In genomic region chr11:109278186-109278585, GRCm38 (mm10) we compare ENCODE assay signal across 16 mouse cellular contexts. TPM values are rescaled to one million over a fixed set of nuclear protein-coding genes. Genes with fewer than 3 reads are reported as not detected.
DNase-seq lines count a peak whose midpoint lies in the region; ATAC-seq lines count a peak whose summit lies in the region.
"Had no signal": no experiment of that assay in that cellular context is flagged by ENCODE, and none has a peak within 500 bp of the region (broad histone marks: within the 10 kb centered on the region; RNA-seq: fewer than 3 reads in every experiment).

No protein-coding gene starts in this region.

- no peak overlapping the region for H3K9ac ChIP-seq in heart, embryonic 15.5 days
- no peak overlapping the region for H3K9ac ChIP-seq in midbrain, embryonic 11.5 days (ENCODE audit: low read length)
- H3K9ac ChIP-seq in midbrain, embryonic 14.5 days (replicated peaks; ENCODE audit: low read length): no peak overlapping the region
- no peak overlapping the region for H3K9ac ChIP-seq in hindbrain, embryonic 16.5 days (ENCODE audit: low read depth, low read length)
- H3K9ac ChIP-seq in limb, embryonic 12.5 days (replicated peaks): no peak overlapping the region
- H3K9ac ChIP-seq: lung, embryonic 15.5 days; neural tube, embryonic 12.5 days had no signal

- ATAC-seq in heart, embryonic 15.5 days (replicated peaks; ENCODE audit: insufficient number of reproducible peaks, insufficient read depth, low FRiP score, low read depth): peak; percentile 55; the same call in 1 of the 2 replicates
- ATAC-seq in midbrain, embryonic 11.5 days (ENCODE audit: low FRiP score): no peak
- ATAC-seq in midbrain, embryonic 14.5 days (ENCODE audit: low FRiP score, low TSS enrichment): no peak
- ATAC-seq in hindbrain, embryonic 16.5 days: peak; percentile 60
- no peak for ATAC-seq in limb, embryonic 12.5 days (ENCODE audit: insufficient number of reproducible peaks, insufficient read depth, low FRiP score, low TSS enrichment, low read depth)
- ATAC-seq: Patski had no signal

- WGBS in heart, embryonic 15.5 days: 45% methylated on average over 7 of the region's 7 CpGs
- WGBS in midbrain, embryonic 11.5 days: 83% methylated on average over 7 of the region's 7 CpGs
- 79% methylated on average over 7 of the region's 7 CpGs for WGBS in midbrain, embryonic 14.5 days
- 57% methylated on average over 7 of the region's 7 CpGs for WGBS in hindbrain, embryonic 16.5 days
- 33% methylated on average over 7 of the region's 7 CpGs for WGBS in limb, embryonic 12.5 days

- no peak overlapping the region for H3K4me3 ChIP-seq in heart, embryonic 15.5 days
- no peak overlapping the region for H3K4me3 ChIP-seq in midbrain, embryonic 11.5 days (ENCODE audit: low read depth, low read length)
- H3K4me3 ChIP-seq in midbrain, embryonic 14.5 days (replicated peaks; ENCODE audit: low read depth, low read length): no peak overlapping the region
- H3K4me3 ChIP-seq in hindbrain, embryonic 16.5 days (ENCODE audit: low read length): no peak overlapping the region
- no peak overlapping the region for H3K4me3 ChIP-seq in limb, embryonic 12.5 days (replicated peaks)
- H3K4me3 ChIP-seq: lung, embryonic 15.5 days; midbrain, embryonic 10.5 days; neural tube, embryonic 12.5 days had no signal

- intact Hi-C loops in heart, postnatal 25 days (cut with DNase I): no loop called here

- no peaks in the 10 kb centered on the region for H3K27me3 ChIP-seq in heart, embryonic 15.5 days
- H3K27me3 ChIP-seq in midbrain, embryonic 11.5 days (ENCODE audit: control insufficient read depth, insufficient read depth, low read length): no peaks in the 10 kb centered on the region
- H3K27me3 ChIP-seq in midbrain, embryonic 14.5 days (ENCODE audit: control insufficient read depth, insufficient read depth, low read length): no peaks in the 10 kb centered on the region
- H3K27me3 ChIP-seq in hindbrain, embryonic 16.5 days (replicated peaks; ENCODE audit: control insufficient read depth, insufficient read depth, low read length): no peaks in the 10 kb centered on the region
- H3K27me3 ChIP-seq in limb, embryonic 12.5 days: no peaks in the 10 kb centered on the region
- H3K27me3 ChIP-seq: lung, embryonic 15.5 days; neural tube, embryonic 12.5 days had no signal

- no peaks in the 10 kb centered on the region for H3K36me3 ChIP-seq in heart, embryonic 15.5 days
- H3K36me3 ChIP-seq in midbrain, embryonic 11.5 days (ENCODE audit: control insufficient read depth, insufficient read depth, low read length): no peaks in the 10 kb centered on the region
- peaks cover 6% of the 10 kb centered on the region; the same call in 1 of the 2 replicates for H3K36me3 ChIP-seq in midbrain, embryonic 14.5 days (ENCODE audit: control insufficient read depth, insufficient read depth, low read length)
- no peaks in the 10 kb centered on the region for H3K36me3 ChIP-seq in hindbrain, embryonic 16.5 days (ENCODE audit: control insufficient read depth, insufficient read depth, low read length)
- H3K36me3 ChIP-seq in limb, embryonic 12.5 days: peaks cover 4% of the 10 kb centered on the region; the same call in 1 of the 2 replicates
- H3K36me3 ChIP-seq: lung, embryonic 15.5 days; midbrain, embryonic 10.5 days; neural tube, embryonic 12.5 days had no signal

- no peak overlapping the region for H3K4me2 ChIP-seq in heart, embryonic 15.5 days
- no peak overlapping the region for H3K4me2 ChIP-seq in midbrain, embryonic 11.5 days
- no peak overlapping the region for H3K4me2 ChIP-seq in midbrain, embryonic 14.5 days (ENCODE audit: low read length)
- no peak overlapping the region for H3K4me2 ChIP-seq in hindbrain, embryonic 16.5 days (ENCODE audit: low read length)
- H3K4me2 ChIP-seq in limb, embryonic 12.5 days: no peak overlapping the region
- H3K4me2 ChIP-seq: lung, embryonic 15.5 days; neural tube, embryonic 12.5 days had no signal

- peaks cover 3% of the 10 kb centered on the region; the same call in 1 of the 2 replicates for H3K4me1 ChIP-seq in heart, embryonic 15.5 days (replicated peaks)
- H3K4me1 ChIP-seq in midbrain, embryonic 11.5 days (ENCODE audit: control insufficient read depth, insufficient read depth, low read length): no peaks in the 10 kb centered on the region
- H3K4me1 ChIP-seq in midbrain, embryonic 14.5 days (ENCODE audit: control insufficient read depth, insufficient read depth, low read length): no peaks in the 10 kb centered on the region
- peaks cover 6% of the 10 kb centered on the region; the same call in 1 of the 2 replicates for H3K4me1 ChIP-seq in hindbrain, embryonic 16.5 days (ENCODE audit: control insufficient read depth, insufficient read depth, low read depth, low read length)
- H3K4me1 ChIP-seq in limb, embryonic 12.5 days (replicated peaks): peaks cover 11% of the 10 kb centered on the region; the same call in 1 of the 2 replicates
- H3K4me1 ChIP-seq: lung, embryonic 15.5 days; midbrain, embryonic 10.5 days; neural tube, embryonic 12.5 days had no signal

- H3K9me3 ChIP-seq in heart, embryonic 15.5 days (replicated peaks): no peaks in the 10 kb centered on the region
- H3K9me3 ChIP-seq in midbrain, embryonic 11.5 days (ENCODE audit: control insufficient read depth, low read length): no peaks in the 10 kb centered on the region
- no peaks in the 10 kb centered on the region for H3K9me3 ChIP-seq in midbrain, embryonic 14.5 days (ENCODE audit: control insufficient read depth, low read length)
- H3K9me3 ChIP-seq in hindbrain, embryonic 16.5 days (ENCODE audit: control insufficient read depth, low read length): 0 out of 2 replicates have a peak, but pooled peaks cover 2% of the 10 kb centered on the region
- H3K9me3 ChIP-seq in limb, embryonic 12.5 days: no peaks in the 10 kb centered on the region; the same call in 1 of the 2 replicates
- H3K9me3 ChIP-seq: lung, embryonic 15.5 days; neural tube, embryonic 12.5 days had no signal

- DNase-seq in heart, postnatal 25 days (ENCODE audit: low spot score): no peak
- peak; percentile 71 for DNase-seq in midbrain, embryonic 11.5 days (ENCODE audit: low spot score, missing footprints)
- no peak for DNase-seq in midbrain, embryonic 14.5 days
- no peak for DNase-seq in urinary bladder, postnatal 4 days (ENCODE audit: low spot score in 2 of 2)
- DNase-seq in lung, postnatal 25 days (ENCODE audit: low spot score): no peak
- DNase-seq: adrenal gland, adult 8-10 months; gastrocnemius, postnatal 25 days had no signal

- no peak overlapping the region for H3K27ac ChIP-seq in heart, embryonic 15.5 days
- H3K27ac ChIP-seq in midbrain, embryonic 11.5 days (ENCODE audit: low read depth, low read length): no peak overlapping the region
- H3K27ac ChIP-seq in midbrain, embryonic 14.5 days (replicated peaks; ENCODE audit: low read depth, low read length): no peak overlapping the region
- no peak overlapping the region; the same call in 1 of the 2 replicates for H3K27ac ChIP-seq in hindbrain, embryonic 16.5 days (ENCODE audit: low read depth, low read length)
- peak overlapping the region; percentile 45; the same call in 1 of the 2 replicates for H3K27ac ChIP-seq in limb, embryonic 12.5 days
- H3K27ac ChIP-seq: kidney, postnatal 0 days; lung, embryonic 15.5 days; midbrain, embryonic 10.5 days; neural tube, embryonic 12.5 days; stomach, postnatal 0 days had no signal

RNA-seq across cellular contexts. Expression of gene Rgs9, which starts 19.7 kb away (rescaled TPM):
- 0.59 and 1.3 TPM in 2 replicates for polyA plus RNA-seq in heart, embryonic 15.5 days (2015; fragmentation: Nextera tagmentation; extraction: Ambion mirVana)
- total RNA-seq in heart, postnatal 25 days (2021): under 1 TPM; 0.10 to 0.14 TPM
- polyA plus RNA-seq in midbrain, embryonic 11.5 days (2014; fragmentation: Nextera tagmentation; extraction: Ambion mirVana): 1.6 and 1.7 TPM in 2 replicates
- polyA plus RNA-seq in midbrain, embryonic 14.5 days (2014; fragmentation: Nextera tagmentation; extraction: Ambion mirVana): 9.7 and 12.4 TPM in 2 replicates
- 14.5 and 15.6 TPM in 2 replicates for polyA plus RNA-seq in hindbrain, embryonic 16.5 days (2015; fragmentation: Nextera tagmentation; extraction: Ambion mirVana)
- 4.1 and 5.7 TPM in 2 replicates for polyA plus RNA-seq in limb, embryonic 12.5 days (2016; fragmentation: Nextera tagmentation; extraction: Ambion mirVana)

Comparison
In these comparisons a context has a peak if more than half of its experiments do, and no peak if none do; other contexts are left out.
1. ATAC-seq: peak in heart, embryonic 15.5 days (single experiment) and hindbrain, embryonic 16.5 days (single experiment); none in midbrain, embryonic 11.5 days (single experiment), midbrain, embryonic 14.5 days (single experiment) and limb, embryonic 12.5 days (single experiment).